Mouse (Mus musculus) erythroblast, embryonic 14.5 days (primary cell): ENCODE measurements around the gene Tars.

ENCODE experiments used
- GATA1 ChIP-seq: IDR thresholded peaks from 2 replicates; pipeline ENCODE4 v1.6.1; 2012; ENCODE audit warnings: low read length, inconsistent platforms, mixed read lengths
- TAL1 ChIP-seq: IDR thresholded peaks from 3 replicates; pipeline ENCODE4 v1.6.1; 2012; ENCODE audit warnings: low read length, inconsistent platforms, mixed read lengths

GRCm38 (mm10) chr15:11396421-11396820 lies 3.0 kb downstream of the Tars start:
- no peak for TF ChIP-seq GATA1
- no peak for TF ChIP-seq TAL1
